Mouse (Mus musculus) thymus, postnatal 10 days (tissue): ENCODE measurements around the gene Nkx6-1.

Source experiments
- DNase-seq, 2 experiments: peaks; one replicate each; pipeline ENCODE4 v3.0.0; 2021; ENCODE audit warnings: low spot score in 2 of 2

Gene Nkx6-1

GRCm38 (mm10) chr5:101664945-101665615, at the start of gene Nkx6-1:
TSS of gene Nkx6-1 (minus strand) at chr5:101664996.
- DNase-seq = peak in 1 of 2 experiments; percentile 9

- no peak for DNase-seq
These were observed 48.3 kb upstream of the Nkx6-1 start for GRCm38 (mm10) chr5:101713064-101713613.

DNA sequence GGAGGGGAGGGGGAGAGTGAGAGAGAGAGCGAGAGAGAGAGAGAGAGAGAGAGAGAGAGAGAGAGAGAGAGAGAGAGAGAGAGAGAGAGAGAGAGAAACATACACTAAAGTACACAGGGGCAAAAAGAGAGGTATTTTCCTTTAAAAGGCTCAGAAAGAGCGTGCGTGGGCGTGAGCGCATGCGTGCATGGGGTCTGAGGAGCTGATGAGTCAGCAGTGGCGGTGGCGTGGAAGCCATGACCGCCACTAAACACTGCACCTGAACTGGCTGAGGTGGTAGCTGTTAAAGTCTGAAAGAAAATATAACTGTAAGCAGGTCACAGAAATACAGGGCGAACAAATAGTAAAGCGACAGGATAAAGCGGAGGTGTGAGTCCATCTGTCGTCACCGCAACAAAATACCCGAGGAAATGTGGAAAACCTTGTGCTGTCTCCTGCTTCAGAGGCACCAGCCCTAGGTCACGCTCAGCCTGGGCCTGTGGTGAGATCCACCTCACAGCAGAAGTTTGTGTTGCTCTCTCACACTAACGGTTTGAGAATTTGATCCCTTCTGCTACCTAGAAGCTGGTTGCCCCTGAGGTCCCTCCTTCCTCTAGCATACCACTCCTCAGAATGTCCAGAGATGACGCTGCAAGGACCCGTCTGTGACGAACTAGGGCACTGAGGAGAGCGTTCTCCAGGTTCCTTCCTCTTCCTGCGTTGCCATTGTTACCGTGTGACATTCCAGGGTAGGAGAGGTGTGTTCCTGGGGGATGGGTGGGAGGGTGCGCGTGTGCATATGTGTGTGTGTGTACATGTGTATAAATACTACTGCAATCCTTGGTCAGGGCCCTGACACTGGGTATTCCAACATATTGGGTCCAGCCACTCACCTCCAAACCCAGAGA, 38.8 kb upstream of the Nkx6-1 start:
- DNase-seq = no peak

DNA sequence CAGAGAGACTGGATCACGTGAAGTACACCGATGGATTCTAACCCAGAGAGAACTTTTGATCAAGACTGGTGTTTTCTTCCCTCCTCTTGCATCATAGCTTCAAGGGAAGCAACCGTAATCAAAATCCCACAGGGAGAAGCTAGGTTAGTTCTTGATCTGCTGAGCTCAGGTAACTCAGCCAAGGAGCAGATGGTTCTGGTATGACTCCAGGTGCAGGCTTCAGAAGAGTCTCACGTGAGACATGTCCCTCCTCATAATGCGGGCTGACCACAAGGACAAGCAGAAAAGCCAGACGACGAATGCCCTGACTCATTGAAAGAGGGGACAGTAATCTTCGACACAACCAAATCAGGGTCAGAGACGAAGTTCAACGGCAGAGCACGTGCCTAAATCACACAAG, 37.8 kb upstream of the Nkx6-1 start:
- no peak for DNase-seq

DNA sequence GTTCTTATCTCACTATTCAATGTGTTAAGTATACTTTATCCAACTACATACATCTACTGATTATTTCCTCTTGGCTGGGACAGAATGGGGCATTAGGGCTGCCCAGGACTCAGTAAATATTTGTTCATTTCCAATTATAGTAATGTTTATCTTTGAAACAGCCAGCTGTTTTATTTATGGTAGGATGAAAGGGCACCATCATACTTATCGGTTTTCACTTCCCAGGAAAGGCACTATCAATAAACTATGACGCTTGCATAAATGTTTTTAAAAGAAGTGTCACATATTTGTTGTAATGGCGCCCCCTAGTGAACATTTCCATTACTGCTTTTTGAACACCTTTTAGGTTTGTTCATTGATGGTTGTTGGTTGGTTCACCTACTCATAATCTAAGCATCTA, 35.8 kb upstream of the Nkx6-1 start:
- DNase-seq = peak in 1 of 2 experiments; percentile 24

- DNase-seq = no peak
These were observed 23.8 kb upstream of the Nkx6-1 start for GRCm38 (mm10) chr5:101688581-101688980.

DNA sequence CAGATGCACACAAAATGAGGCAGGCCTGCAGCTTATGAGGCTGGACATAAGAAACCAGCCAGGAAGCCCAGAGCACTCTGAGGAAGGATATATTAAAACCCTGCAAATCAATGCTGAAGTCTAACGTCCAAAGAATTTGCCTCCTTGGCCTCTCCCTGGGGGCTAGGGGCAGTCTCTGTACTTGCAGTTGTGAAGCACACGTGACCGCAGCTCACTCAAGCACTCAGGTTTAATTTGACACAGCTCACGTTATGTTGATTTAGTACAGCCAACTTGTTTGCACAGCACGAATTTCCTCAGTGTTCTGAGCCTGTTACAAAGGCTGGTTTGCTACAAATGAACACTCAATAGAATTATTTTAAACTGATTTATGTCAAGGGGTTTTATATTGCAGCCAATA, 18.5 kb upstream of the Nkx6-1 start:
- no peak for DNase-seq

DNA sequence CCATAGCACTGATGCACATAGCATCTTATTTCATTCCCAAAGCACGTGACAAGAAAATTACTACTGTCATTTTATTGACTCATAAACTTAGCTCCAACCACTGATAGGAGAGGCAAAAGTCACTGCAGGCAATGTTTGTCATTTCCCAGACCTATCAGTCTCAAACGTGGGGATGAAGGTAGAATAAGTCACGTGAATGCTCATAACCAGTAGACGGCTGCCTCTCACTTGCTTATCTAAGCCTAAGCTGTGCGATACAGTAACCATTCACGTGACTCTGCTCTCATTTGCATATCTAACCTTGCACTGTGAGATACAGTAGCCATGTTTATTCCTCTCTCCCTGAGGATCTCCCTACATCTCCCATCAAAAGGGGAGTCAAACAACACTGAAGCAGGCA, 15.5 kb upstream of the Nkx6-1 start:
- no peak for DNase-seq

DNA sequence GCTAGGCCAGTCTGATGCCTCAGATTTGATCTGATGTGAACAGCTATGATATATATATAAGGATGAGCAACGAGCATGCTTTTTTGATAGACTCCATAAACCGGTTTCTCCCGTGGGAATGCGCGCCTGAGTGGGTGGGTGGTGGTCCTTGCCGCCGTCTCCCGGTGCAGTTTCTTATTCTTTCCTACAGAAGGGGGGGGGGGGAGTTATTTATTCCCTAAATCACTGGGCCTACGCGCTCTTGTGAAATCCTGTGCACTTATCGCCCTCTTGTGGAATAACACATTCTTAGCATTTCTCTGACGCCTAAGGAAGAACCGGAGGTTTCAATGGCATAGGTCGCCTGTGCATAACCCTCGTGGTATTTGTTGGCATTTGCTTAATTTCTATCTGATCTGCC, 4.6 kb upstream of the Nkx6-1 start:
- no peak for DNase-seq

- no peak for DNase-seq
These were observed 3.7 kb upstream of the Nkx6-1 start for GRCm38 (mm10) chr5:101668475-101668874.

- DNase-seq = no peak
These were observed 3.2 kb upstream of the Nkx6-1 start for GRCm38 (mm10) chr5:101668028-101668427.

DNA sequence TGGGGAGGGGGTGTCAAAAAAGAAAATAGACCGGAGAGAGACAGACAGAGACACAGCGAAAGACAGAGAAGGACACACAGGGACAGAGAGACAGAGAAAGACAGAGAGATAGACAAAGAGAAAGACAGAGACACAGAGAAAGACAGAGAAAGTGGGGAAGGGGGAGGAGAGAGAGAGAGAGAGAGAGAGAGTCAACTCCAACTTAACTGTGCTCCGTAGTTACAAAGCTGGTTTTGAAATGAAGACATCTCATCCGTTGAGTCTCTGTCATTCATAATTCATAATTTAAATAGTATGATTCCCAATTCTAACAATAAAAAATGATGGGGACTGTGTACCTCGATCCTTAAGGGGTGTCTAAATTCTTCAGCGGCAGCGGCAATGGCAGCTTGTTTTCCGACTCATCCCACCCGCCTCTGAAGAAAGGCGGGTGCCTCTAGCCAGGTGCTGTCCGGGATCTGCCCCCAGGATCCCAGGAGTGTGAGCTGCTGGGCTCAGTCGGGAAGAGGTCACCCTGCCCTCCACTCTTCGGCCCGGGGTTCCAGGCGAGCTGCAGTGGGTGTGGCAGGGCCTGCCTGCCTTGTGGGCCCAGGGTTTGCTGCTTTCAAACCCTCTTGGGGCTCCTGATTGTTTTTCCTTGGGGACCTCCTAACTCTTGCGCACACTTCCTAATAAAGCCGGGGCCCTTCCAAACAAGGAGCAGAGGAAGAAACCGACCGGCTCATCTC, 2.6 kb upstream of the Nkx6-1 start:
- no peak for DNase-seq

DNA sequence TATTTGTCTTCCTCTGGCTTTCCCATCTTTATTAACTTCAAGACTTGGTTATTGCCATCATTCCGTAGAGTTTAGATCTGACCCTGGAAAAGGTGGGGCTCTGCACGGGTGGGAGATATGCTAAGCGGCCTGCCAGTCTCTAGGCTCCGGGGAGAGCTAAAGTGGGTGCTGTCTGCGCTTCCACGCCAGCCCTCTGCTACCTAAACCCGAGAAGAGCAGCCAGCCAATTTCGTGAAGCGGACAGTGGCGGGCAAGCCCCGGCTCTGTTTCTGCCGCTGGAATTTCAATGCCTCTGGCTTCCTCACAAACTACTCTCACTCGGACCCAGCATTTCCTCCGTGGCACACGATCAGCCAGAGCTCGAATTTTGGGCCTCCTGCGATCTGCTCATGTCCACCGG, 1.9 kb upstream of the Nkx6-1 start:
- DNase-seq = no peak

DNA sequence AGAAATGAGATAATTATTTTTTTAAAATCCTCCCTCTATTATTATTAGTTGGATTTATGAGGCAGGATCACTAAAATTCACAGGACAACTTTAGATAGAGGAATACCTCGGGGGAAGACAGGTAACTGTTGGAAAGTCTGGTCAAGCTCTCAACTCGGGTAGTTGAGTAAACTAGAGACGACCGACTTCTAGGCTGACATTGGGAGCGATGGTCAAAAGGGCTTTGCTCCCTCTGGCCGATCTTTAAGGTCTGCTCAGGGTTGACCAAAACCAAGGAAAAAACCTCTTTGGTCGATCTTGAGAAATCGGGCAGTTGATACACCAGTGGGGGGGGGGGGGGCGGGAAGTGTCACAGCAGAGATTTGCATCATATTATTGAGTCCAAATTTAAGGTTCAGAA, 1.3 kb upstream of the Nkx6-1 start:
- no peak for DNase-seq

DNA sequence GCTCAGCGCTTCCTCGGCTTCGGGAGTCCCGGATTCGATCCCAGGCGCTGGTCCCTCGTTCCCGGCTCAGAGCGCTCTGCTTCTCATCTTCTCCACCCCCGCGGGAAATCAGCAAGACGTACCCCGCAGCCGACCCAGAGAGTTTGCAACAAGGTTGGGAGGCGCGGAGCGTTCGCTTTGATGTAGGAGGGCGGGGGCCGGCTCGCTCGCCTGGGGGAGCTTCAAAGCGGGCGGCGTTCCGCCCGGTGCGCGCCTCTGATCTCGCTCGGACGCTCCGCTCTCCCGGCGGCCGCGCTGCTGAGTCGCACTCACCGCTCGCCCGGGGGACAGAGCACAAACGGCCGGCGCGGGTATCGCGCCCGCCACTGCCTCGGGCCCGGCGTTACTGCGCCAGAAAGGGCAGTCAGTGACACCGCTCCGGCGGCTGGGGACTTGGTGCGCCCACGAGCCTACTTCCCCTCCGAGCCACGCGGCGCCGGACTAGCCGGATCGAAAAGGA, 324 bp downstream of the Nkx6-1 start:
- no peak for DNase-seq

DNA sequence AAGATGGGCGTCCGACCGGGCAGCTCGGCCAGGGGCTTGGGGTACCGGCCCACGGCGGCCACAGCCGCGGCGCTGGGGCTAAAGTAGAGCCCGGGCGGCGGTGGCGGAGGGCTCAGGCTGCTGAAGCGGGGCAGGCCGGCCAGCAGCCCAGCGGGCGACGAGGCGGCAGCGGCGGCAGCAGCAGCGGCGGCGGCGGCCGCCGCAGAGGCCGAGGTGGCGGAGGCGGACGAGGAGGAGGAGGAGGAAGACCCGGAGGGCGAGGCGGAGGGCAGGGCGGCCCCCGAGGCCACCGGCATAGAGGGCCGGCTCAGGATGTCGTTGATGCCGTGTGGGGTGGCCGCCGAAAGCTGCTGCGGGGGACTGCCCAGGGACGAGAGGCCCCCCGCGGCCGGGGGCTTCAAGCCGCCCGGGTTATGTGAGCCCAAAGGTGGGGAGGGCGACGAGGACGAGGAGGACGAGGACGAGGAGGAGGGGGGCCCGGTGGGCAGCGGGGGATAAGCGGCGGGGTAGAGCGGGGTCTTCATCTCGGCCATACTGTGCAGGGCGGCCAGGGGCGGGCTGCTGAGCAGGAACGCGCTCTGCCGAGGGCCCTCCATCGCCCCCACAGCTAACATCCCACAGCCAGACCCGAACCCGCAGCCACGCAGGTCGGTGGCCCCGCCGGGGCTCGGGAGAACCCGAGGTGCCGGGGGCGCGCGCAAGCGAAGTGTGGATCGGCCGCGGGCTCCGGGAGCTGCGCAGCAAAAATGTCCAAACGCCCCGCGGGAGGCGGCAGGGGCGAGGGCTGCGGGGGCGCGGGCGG, 974 bp downstream of the Nkx6-1 start:
- no peak for DNase-seq

GRCm38 (mm10) chr5:101663176-101663575, 1.6 kb downstream of the Nkx6-1 start:
- no peak for DNase-seq

- DNase-seq = no peak
These were observed 2.3 kb downstream of the Nkx6-1 start for GRCm38 (mm10) chr5:101662485-101662884.

DNA sequence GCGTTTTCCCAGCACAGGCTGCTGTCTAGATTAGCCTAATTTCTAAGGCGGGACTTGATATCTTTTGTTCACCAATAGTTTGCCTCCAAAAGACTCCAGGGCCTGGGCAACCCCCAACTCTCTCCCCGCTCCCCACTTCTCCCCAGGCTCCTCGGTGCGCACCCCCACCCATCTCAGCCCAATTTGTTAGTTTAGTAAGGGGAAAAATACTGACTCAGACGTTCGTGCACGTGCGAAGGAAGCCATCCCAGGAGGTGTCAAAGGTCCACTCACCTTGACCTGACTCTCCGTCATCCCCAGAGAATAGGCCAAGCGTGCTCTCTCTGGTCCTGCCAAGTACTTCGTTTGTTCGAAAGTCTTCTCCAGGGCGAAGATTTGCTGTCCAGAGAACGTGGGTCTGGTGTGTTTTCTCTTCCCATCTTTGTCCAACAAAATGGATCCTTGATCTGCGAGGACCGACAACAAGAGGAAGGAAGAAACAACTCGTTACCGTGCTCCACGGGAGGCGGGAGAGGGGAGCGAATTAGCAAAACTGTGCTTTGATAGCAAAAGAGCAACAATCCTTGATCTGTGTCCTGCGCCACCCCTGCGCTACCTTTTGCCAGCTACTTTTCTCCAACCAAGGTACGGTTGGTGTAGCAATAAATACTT, 3.1 kb downstream of the Nkx6-1 start:
- DNase-seq = no peak

GRCm38 (mm10) chr5:101660666-101661065, 4.1 kb downstream of the Nkx6-1 start:
- no peak for DNase-seq
